Mouse (Mus musculus) spleen, embryonic (tissue): Measurements from ENCODE around the gene Gmppa.

ENCODE experiments used
- CTCF ChIA-PET: fragments of 350-600 bp; sonication (Branson Sonifier 250); formaldehyde crosslinking; loops from one replicate; lab custom pipeline; 2022; lab: Charles Lee

Gene Gmppa

GRCm38 (mm10) chr1:75479635-75479989 lies 43.9 kb downstream of the Gmppa start:
- CTCF ChIA-PET: interaction anchor here (1.7 kb wide), 1 partner anchor 41 kb away, joined by 7 read pairs; no protein-coding TSS in a partner anchor

- CTCF ChIA-PET: no interaction called here
Measured at GRCm38 (mm10) chr1:75480036-75480435, 44.3 kb downstream of the Gmppa start.

GRCm38 (mm10) chr1:75480735-75481134 lies 45.0 kb downstream of the Gmppa start:
- CTCF ChIA-PET: no interaction called here

GRCm38 (mm10) chr1:75486561-75486960 lies 50.8 kb downstream of the Gmppa start:
- CTCF ChIA-PET: interaction anchor here (0.6 kb wide), 1 partner anchor 35 kb away, joined by 3 read pairs; no protein-coding TSS in a partner anchor

- CTCF ChIA-PET: interaction anchor here (0.6 kb wide), 1 partner anchor 35 kb away, joined by 3 read pairs; no protein-coding TSS in a partner anchor
Measured at GRCm38 (mm10) chr1:75487040-75487404, 51.3 kb downstream of the Gmppa start.

GRCm38 (mm10) chr1:75487405-75488161 lies 51.9 kb downstream of the Gmppa start:
- CTCF ChIA-PET: interaction anchor here (0.6 kb wide), 1 partner anchor 34 kb away, joined by 3 read pairs; no protein-coding TSS in a partner anchor

GRCm38 (mm10) chr1:75490785-75491551 lies 55.2 kb downstream of the Gmppa start:
- CTCF ChIA-PET: interaction anchor here (0.8 kb wide), 1 partner anchor 13 kb away, joined by 3 read pairs; no protein-coding TSS in a partner anchor

GRCm38 (mm10) chr1:75492579-75493170 lies 56.9 kb downstream of the Gmppa start:
- CTCF ChIA-PET: no interaction called here
